Mouse (Mus musculus): Measurements from ENCODE around the gene Ankub1.

The Ankub1 gene

DNA sequence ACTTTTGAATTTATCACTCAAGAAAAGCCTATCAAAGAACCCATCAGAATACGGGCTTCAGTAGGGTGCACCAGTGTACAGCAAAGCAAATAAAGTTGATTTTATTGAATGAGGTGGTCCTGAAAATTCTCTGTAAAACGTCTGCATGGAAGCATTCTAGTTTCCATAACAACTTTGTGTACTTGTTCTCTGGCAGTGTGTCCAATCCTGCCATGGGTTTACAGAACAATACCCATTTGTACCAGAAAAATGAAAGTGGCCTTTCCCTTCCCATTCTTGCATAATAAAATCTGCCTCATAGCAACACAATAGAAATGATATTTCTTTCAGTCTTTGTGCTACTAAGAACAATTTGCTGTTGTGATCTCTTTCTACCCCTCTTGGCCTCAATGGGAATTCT lies at the start of gene Ankub1:
TSS of gene Ankub1 (minus strand) at position 81 of the 400 bp plus-strand sequence.
- DNase-seq (ENCODE audit: low spot score in 2 of 2), result no peak

GRCm38 (mm10) chr3:57739830-57740229 lies 47.2 kb upstream of the Ankub1 start:
- DNase-seq (ENCODE audit: low spot score in 2 of 2), result no peak

DNA sequence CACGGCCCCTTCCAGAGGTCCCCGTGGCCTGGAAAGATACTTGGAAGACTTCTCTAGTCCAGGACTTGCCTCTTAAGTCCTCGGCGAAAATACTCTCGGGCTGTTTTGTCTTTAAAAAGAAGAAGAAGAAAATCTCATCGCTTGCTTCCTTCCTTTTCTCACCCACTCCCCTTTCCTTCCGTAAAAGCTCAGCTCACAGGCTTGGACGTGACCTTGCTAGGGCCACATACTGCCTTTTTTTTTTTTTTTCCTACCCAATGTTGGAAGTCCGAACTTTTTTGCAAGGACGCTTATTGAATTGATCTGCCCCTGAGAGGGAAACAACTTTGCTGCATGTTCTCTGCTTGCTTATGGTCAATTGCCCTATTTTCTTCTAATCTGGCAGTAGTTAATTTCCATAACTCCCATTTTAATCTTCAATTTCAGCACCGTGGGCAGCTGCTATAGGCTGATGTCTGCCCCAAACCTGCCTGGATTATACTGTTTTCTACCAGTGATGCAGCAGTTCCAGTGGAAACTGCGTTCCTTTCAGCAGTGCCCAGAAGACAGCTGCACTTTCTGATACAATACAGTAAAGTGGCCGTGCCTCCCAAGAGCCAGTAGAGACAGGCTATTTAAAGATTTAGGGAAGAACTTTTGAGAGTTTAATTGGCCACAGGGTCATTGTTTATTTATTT lies 44.0 kb upstream of the Ankub1 start:
- DNase-seq (ENCODE audit: low spot score in 2 of 2), result no peak

GRCm38 (mm10) chr3:57735511-57736370 lies 43.1 kb upstream of the Ankub1 start, which contains the start of gene Rnf13:
Rnf13 (plus strand) TSS chr3:57736062.
- peak; percentile 98 to 99 for DNase-seq (ENCODE audit: low spot score in 2 of 2)

DNA sequence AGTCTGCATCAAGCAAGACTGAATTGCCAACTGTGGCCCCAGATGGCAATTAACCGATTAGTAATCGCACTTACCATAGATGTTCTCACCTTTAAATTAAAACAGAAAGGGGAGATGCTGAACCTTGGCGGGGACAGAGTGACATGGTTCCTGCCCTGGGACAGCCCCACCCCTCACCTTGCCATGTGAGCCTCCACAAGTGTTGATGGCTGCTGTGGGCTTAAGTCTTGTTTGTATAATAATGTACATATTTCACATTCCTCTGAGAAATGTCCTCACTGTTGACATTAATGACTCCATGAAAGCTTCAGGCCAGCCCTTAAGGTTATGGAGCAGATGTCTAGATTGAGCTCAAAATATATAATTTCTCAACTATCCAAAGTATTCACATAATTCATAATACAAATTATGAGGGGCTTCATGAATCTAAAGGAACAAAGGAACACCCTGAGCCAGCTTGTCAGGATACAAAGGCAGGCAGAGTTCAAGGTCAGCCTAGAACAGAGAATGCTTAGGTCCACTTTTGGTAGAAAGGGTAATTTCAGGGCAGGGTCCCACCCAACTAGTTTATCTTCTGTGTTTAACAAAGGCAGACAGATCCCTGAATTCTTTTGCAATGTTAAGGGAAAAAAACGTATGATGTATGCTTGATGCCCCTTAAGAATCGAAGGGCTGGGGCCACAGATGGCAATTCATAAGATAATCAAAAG lies 39.8 kb upstream of the Ankub1 start:
- no peak for DNase-seq (ENCODE audit: low spot score in 2 of 2)

DNA sequence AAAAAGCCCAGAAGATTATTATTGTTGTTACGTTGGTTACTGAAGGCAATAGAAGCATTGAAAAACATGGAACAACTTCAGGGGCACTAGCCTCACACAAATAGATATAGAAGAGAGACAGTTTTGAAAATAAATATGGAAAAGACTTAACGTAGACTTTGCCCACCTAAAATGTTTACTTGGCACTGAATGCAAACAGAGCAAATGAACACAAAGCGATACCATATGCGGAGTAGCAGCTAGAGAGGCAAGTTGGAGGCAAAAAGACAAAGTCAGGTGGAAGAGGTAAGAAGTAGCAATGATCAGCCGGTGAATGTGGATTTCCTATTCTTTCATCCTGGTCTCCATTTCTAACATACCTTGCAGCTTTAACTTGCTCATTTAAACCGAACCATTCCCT lies 21.6 kb upstream of the Ankub1 start:
- DNase-seq (ENCODE audit: low spot score in 2 of 2), result no peak

- DNase-seq (ENCODE audit: low spot score in 2 of 2), result no peak
Observed at GRCm38 (mm10) chr3:57696779-57697178, 4.2 kb upstream of the Ankub1 start.

GRCm38 (mm10) chr3:57696249-57696648 lies 3.6 kb upstream of the Ankub1 start:
- no peak for DNase-seq (ENCODE audit: low spot score in 2 of 2)

DNA sequence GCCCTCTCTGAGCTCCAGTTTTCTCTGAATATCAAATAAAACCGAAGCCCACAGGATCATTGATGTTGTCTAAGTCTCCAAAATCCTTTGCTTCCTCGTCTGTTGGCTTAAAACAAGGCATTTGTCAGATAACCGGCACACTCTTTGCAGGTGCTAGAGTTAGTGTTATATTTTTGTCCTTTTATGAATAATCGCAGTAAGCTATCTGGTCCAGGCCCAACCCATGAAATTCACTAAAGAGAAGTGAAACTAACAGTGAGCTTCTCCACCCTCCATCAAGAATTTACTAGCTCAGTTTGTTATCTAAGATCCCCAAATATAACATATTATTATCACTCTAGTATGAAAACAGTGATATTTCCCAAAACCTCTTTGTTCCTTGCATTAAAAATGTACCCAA lies 827 bp downstream of the Ankub1 start:
- no peak for DNase-seq (ENCODE audit: low spot score in 2 of 2)

- DNase-seq (ENCODE audit: low spot score in 2 of 2), result no peak
Observed at GRCm38 (mm10) chr3:57677786-57678185, 14.8 kb downstream of the Ankub1 start.

DNA sequence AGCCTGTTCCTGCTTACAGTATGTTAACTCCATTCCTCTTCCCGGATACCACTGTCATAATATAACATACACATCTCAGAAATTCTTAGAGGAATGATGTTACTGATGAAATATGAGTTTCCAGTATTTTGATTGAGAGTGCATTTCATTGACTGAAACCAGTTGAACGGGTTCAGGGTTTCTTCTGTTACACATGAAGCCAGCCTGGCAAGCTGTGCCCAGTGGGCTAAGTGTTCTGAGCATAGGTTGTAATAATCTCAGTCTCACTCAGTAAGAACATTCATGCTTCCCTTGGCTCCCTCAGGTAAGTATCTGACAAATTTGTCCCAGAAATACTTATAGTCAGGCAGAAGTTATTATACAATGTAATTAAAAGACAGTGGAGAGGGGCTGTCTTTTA lies 18.5 kb downstream of the Ankub1 start:
- no peak for DNase-seq (ENCODE audit: low spot score in 2 of 2)

DNA sequence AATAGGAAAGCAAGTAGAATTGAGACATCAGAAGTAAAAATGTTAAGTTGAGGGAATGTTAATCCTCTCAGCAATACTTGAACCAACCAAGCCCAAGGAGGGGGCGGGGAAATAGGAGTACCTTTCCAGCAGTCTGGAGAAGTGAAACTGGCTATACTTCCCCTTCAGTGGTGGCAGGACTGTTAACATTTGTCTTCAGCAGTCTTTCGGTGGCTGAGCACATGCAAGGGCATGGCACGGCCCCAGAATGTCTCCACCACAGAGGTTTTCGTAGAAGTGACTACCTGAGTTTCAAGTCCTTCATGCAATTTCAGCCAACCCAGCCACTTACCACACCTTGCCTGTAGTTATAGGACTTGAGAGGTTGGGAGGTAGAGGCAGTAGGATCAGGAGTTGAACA lies 19.0 kb downstream of the Ankub1 start:
- DNase-seq (ENCODE audit: low spot score in 2 of 2), result peak; percentile 25 to 26

GRCm38 (mm10) chr3:57667054-57667723 lies 25.4 kb downstream of the Ankub1 start:
- peak; percentile 83 to 88 for DNase-seq (ENCODE audit: low spot score in 2 of 2)

DNA sequence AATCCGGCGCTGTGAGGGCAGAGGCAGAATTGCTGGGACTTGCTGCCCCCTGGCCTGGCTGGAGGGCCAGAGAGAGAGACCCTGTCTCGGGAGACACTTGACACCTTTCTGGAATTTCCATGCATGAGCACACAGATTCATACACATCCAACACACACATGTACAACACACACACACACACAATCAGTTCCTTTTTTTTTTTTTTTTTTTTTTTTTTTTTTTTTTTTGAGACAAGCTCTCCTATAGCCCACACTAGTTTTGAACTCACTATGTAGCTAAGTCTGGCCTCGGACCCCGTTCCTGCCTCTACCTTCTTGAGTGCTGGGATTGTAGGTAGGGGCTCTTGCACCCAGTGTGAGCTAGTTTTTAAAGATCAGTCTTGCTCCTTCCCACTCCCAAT lies 26.7 kb downstream of the Ankub1 start:
- DNase-seq (ENCODE audit: low spot score in 2 of 2), result no peak

DNA sequence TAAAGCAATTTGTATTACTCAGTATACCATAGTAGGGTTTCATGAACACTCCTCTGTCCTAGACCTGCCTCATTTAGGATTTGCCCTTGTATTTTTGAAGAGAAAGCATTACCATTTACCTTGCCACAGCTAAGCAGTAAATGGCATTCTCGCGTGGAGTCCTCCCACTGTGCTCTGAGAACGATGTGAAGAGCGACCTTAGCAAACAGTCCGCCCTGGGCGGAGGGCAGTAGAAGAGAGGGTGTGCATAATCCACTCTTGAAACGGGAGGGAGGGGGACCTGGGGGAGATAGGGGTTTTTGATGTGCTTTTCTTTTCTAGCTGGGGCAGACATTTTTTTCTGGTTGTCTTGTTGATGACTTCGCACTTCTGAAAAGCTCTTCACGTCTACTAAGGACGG lies 27.9 kb downstream of the Ankub1 start:
- DNase-seq (ENCODE audit: low spot score in 2 of 2), result no peak

GRCm38 (mm10) chr3:57663731-57664130 lies 28.9 kb downstream of the Ankub1 start:
- peak in 1 of 2 experiments; percentile 60 for DNase-seq (ENCODE audit: low spot score in 2 of 2)

GRCm38 (mm10) chr3:57658608-57659007 lies 34.0 kb downstream of the Ankub1 start:
- no peak for DNase-seq (ENCODE audit: low spot score in 2 of 2)

DNA sequence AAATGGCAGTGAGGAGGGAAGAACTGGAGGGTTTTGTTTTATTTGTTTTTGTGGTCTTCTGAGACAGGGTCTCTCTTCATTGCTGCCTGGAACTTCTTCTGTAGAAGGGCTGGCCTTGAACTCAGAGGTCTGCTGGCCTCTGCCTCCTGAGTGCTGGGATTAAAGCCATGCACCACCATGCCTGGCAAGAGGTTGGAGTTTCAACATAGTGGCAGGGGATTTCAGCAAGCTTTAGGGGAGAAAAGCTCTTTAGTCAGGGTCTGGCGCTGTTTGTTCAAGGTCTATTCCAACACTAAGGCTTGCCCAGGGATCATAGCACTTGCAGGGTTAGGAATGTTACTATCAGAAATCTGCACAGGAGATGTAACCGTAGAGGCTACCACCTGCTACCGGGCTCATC lies 39.0 kb downstream of the Ankub1 start:
- DNase-seq (ENCODE audit: low spot score in 2 of 2), result no peak

DNA sequence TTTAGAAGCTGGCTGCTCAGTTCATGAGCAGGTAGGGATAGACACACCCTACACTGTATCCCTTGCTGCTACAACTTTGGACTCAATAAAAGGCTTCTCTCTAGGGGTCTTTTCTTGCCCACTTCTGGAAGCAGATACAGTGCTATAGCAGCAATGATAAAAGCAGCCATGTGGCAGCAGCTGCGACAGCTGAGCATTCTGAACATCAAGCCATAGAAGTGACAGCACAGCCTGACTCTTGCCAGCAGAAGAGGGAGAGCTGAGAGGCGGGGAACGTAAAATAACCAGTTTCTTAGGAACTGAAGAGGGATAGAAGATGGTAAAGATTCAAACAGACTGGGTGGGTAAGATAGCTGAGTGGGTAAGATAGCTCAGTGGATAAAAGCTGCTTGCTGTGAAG lies 40.1 kb downstream of the Ankub1 start:
- DNase-seq (ENCODE audit: low spot score in 2 of 2), result no peak

DNA sequence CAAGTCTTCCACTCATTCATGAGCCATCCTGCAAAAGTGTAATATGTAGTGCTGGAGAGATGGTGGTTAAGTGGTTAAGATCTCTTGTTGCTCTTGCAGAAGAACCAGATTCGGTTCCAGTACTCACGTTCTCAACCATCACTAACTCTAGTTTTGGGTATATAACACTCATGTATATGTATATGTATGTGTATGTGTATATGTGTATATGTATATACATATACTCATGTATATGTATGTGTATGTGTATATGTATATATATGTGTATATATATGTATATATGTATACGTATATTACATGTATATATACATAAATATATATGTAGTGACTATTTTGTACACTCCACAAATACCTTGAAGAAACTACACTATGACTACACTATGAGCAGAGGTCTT lies 40.7 kb downstream of the Ankub1 start:
- no peak for DNase-seq (ENCODE audit: low spot score in 2 of 2)

GRCm38 (mm10) chr3:57651231-57651864 lies 41.3 kb downstream of the Ankub1 start, which contains the start of gene Commd2:
Commd2 (minus strand) TSS chr3:57651715.
- peak; percentile 91 to 94 for DNase-seq (ENCODE audit: low spot score in 2 of 2)
